Mouse (Mus musculus) CH12.LX (cell line): ENCODE data around the gene Ablim1.
A peak's percentile ranks its signal among the peaks of the same experiment; 100 is the strongest.

Experiments used
- CTCF ChIP-seq, 2 experiments: IDR thresholded peaks in 1 of 2; conservative IDR thresholded peaks in 1 of 2; 2 replicates each; pipeline ENCODE4 v1.5.1; 2011 to 2012; ENCODE audit warnings: low read depth in 2 of 2, low read length in 2 of 2, improper control_type of control experiment in 1 of 2, inconsistent platforms in 1 of 2, mild to moderate bottlenecking in 1 of 2, moderate library complexity in 1 of 2
- ELF1 ChIP-seq: IDR thresholded peaks from 2 replicates; pipeline ENCODE4 v1.6.1; 2014; ENCODE audit warnings: low read depth, mild to moderate bottlenecking, inconsistent platforms, low read length, improper control_type of control experiment
- EP300 ChIP-seq: IDR thresholded peaks from 2 replicates; pipeline ENCODE4 v1.6.1; 2011; ENCODE audit warnings: low read length, improper control_type of control experiment
- JUN ChIP-seq: IDR thresholded peaks from 2 replicates; pipeline ENCODE4 v1.6.1; 2011; ENCODE audit warnings: low read depth, mild to moderate bottlenecking, low read length, improper control_type of control experiment, moderate library complexity; ENCODE audit not compliant: insufficient read depth
- JUND ChIP-seq: conservative IDR thresholded peaks from 2 replicates; pipeline ENCODE4 v1.6.1; 2011; ENCODE audit warnings: low read depth, low read length, improper control_type of control experiment
- NRF1 ChIP-seq: IDR thresholded peaks from 2 replicates; pipeline ENCODE4 v1.6.1; 2014; ENCODE audit warnings: low read depth, mild to moderate bottlenecking, inconsistent platforms, low read length, improper control_type of control experiment, moderate library complexity
- POLR2A ChIP-seq: IDR thresholded peaks from 2 replicates; pipeline ENCODE4 v1.6.1; 2011; ENCODE audit warnings: low read depth, mild to moderate bottlenecking, improper control_type of control experiment, low read length
- SIN3A ChIP-seq: IDR thresholded peaks from 2 replicates; pipeline ENCODE4 v1.6.1; 2012; ENCODE audit warnings: low read length, improper control_type of control experiment, inconsistent platforms

DNA sequence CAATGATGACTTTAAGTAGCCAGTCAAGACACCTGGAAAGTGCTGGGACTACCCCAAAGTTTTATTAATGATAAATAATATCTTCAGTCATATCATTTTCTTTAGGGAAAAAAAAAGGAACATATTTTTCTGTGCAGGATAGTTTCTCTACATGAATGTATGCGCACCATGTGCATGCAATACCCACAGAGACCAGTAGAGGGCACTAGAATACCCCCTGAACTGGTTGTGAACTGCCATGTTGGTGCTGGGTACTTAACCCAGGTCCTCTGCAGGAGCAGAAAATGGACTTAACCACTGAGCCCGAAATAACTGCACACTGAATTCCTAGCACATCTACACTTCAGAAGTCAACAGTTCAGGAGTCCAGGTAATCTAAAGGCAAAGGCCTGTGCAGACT, 257.2 kb downstream of the Ablim1 start:
- TF ChIP-seq POLR2A (no peak), ELF1 (no peak), SIN3A (no peak), EP300 (no peak), CTCF (conservative IDR thresholded peaks at IDR 0.05 in 1 of 2, IDR thresholded peaks at IDR 0.05 in 1 of 2; ENCODE audit: low read depth in 2 of 2, low read length in 2 of 2) (peak; percentile 30 to 51), JUND (no peak), NRF1 (no peak), JUN (no peak)
